Mouse (Mus musculus) neural tube, embryonic 10.5 days (tissue): ENCODE results near the gene Kcnk18.

Experiments
- DNase-seq: peaks from one replicate; pipeline ENCODE4 v3.0.0-alpha.2; 2017; ENCODE audit warnings: low spot score; ENCODE audit errors: extremely low spot score

The Kcnk18 gene

DNA sequence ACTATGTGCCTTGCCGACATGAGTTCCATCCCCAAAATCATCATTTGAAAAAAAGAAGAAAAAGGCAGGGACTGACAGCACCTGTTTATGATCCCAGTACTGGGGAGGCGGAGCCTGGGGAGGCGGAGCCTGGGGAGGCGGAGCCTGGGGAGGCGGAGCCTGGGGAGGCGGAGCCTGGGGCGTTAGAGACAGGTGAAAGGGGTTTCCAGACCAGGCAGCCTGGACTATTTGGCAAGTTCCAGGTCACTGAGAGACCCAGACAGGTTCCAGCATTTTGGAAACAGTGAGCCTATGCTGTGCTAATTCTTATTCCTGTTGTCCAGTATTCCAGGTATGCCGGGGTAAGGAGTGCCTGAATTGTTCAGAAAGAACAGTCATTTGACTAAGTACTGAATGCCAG is at the start of gene Kcnk18:
Gene Kcnk18 (plus strand): TSS at position 224 of the 400 bp plus-strand sequence.
- DNase-seq, result no peak

DNA sequence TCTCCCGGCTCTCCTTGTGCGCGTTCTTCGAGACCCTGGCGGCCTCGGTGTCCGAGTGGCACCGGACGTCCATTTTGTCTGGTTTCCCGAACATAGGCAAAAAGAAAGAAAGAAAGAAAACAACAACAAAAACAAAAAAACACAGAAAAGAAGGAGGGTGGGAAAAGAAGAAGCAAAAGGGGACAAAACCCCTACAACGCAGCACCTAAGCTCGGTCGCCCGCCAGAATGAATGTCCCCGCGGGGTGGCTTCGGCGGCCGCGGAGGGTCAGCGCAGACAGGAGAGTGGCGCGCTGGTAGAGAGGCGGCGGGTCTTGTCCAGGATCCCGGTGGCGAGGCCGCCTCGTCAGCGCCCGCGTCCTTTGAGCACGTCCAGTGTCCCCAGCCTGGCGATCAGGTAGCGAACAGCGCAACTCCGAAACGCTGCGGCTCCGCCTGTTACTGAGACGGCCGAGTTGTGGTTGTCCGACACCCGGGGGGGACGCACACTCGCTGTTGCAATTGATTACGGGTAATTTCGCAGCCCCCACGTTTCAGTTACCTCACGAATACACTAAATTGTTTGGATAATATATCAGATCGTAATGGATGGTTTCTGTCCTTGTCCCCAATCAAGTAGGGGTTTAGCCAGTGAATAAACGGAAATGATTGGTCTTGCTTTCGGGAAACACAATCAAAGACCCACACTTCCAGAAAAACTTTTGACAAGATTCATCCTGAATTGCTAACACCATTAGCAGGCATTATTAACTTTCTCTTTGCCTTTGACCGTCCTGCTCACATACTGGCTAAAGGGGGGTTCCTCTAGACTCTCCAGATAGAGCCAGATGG is 48.9 kb upstream of the Kcnk18 start, which contains the start of gene Vax1:
Gene Vax1 (minus strand): TSS at position 121 of the 830 bp plus-strand sequence.
- DNase-seq, result peak; percentile 67

DNA sequence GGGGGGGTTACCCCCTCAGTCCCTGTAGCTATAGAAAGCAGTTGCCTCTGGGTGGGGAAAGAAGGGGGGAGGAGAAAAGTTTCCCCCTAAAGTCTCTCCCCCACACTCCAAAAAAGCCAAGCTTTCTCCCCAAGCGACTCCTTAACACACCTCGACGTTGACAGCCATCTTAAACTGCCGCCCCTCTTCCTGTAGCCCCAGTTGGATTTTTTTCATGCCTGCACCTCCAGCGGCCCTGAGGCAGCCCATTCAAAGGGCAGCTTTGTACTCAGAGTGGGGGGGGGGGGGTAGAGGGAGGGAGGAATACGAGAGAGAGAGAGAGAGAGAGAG is 48.3 kb upstream of the Kcnk18 start:
- DNase-seq, result peak; percentile 44

DNA sequence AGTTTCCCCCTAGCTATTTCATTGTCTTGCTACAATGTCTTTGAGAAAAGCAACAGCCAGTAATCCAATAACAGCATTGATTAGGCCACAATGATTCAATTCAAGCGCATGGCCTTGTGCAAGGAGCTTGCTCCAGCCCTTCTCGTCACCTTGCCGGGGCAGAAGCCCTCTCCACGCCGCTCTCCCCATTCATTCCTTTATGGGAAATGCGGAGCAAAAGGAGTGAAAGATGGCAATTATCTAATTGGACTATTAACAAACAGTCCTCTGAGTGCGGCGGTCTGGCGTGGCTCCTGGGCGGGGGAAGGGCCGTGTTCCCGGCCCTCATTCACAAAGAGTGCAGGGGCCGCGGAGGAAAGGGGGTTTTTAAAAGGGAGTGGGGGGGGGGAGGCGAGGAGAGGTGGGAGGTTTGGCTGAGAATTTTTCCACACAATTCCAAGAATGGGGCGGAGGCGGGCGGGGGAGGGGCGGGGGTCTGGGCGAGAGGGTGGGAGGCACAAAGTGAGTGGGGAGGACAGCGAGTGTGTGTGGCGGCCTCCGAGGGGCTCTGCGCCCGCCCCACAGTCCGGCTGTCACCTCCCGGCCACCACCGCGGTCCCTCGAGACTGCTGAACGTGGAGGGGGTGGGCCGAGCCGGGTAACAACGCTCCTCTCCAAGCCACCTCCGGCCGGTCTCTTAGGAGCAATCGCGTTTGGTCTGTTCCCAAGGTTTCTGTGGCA is 47.7 kb upstream of the Kcnk18 start:
- peak; percentile 55 for DNase-seq

DNA sequence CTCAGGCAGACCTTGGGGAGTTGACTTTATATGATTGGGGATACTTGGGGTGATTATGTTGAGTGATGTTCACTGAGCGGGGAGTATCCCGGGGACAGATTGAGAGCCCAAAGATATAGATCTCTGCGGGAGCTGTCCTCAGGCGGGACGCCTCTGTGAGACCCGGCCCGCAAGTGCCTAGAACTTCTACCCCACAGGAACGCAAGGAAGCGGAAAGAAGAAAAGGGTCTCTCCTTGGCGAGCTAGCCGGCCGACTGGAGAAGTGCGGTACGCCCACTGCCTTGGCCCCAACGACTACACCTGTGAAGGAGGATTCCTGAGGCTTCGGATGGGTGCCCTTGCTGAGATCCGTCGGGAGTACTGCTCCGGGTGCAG is 47.2 kb upstream of the Kcnk18 start:
- DNase-seq, result peak; percentile 53

DNA sequence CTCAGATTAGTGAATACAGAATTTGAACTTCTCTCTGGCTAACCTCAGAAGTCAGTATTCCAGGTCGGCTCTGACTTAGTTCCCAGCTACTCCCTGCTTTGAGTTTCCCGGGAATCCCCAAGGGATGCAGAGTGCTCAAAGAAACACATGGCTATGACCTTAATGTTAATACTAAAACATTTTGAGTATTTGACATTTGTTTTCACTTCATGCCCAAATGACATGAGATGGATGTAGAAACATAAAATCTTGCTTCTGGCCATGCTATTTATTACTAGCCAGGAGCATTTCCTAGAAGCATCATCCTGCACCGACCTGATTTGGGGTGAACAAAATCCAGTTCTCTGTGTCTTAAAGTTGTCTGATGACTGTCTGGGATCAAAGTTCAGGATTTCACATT is 46.2 kb upstream of the Kcnk18 start:
- no peak for DNase-seq

DNA sequence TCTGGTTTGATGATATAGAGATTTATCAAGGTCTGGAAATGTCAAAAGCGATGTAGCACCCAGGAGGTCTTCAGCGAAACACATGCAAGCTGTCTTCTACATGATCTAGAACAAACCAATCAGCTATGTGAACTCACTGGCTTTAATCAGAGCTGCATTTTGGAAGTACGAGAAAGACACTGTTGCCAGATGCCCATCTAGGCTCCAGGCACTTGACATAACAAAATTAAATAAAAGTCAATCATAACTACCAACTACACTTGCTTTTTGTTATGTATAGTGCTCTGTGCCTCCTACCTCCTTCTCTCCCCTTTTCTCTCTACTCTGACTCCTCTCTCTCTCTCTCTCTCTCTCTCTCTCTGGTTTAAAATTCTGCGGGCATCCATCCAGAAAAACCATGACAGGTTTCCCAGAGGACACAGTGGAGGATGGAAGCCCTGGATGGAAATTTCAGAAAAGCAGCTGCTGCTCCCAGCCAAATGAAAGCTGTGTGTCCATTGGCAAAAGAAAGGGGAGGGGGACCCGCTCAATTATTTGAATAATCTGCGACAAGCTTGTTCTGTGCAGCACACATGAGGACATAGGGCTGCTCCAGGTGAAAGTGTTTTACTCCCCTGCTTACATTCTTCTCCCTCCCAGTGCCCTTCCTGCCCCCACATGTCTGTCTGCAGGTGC is 45.5 kb upstream of the Kcnk18 start:
- no peak for DNase-seq

DNA sequence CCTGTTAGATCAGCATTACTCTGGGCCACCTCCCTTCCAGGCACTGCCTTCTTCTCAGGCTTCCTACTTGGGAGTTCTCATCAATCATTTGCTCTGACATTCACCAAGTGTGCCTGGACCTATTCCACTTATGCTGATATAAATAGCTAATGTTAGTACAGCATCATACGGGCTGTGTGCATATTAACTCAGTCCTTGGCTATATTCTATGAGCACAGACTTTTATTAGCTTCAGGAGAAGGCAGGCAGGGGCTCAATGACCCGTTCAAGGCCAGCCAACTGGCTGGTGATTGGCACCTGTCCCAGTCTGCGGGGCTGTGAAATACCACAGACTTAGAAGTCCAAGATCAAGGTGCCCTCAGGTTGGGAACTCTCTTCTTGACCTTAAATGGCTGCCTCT is 35.0 kb upstream of the Kcnk18 start:
- DNase-seq, result no peak

DNA sequence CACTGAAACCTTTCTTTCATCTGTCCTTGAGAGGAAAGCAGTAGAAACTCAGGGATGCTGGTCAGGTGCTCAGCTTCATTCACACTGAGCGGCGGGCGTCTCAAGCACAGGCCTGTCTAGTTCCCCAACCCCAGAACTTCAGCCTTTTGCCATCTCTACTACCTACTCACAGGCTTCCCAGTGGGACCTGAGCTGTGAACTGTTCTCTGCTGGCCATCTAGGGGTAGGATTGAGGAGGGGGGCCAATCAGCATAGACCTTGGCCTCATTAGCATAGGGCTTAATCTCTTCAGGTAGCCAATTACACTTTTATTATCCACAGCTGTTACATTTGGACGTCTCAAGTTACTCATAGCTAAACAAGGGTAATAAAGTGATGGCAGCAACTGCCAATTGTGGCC is 30.0 kb upstream of the Kcnk18 start:
- DNase-seq, result no peak

DNA sequence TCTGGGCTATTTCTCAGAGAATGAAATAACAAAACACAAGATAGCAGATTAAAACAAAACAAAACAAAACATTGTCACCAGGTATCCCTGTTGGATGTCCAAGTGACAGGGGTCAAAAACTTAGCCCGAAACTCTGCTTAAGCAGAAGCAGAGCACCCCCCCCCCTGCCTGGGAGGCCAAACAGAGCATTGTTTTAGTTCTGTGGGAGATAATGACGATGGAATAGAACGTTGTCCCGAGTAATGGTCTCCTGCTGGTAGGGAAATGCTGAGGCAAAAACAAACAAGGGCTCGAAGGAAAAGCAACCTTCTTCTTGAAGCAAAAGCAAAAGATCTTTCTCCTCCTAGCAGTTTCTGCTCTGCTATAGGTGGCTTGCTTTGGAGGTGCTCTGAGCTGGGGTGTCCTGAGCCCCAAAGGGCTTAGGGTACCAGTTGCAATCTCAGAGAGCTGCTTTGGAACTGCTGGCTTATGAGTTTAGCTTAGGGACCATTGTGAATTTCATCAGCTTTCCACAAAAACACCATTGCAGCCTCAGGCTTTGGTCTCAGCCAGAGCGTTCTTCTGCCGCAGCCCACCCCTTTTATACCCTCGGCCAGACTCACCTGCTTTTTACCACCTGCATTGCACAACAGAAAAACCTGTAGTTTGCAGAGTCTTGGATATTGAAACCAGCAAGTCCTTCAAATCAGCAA is 28.4 kb upstream of the Kcnk18 start:
- DNase-seq, result peak; percentile 23

DNA sequence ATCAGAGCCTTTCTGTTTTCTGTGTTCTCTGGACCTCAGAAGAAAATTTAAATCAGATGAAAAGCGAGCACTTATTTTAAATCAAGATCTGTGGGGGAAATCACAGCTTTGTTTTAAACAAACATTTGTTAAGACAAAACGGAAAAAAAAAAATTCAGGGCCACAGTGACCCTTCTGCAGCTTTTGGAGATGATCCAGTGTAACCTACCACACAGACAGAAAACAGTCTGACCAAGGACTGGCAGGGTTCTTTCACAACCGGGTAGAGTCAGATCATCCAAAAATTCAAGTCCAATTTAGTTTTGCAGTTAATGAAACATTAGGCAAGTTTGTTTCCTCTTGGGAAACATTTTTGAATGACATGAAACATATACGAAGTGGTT is 27.9 kb upstream of the Kcnk18 start:
- no peak for DNase-seq

DNA sequence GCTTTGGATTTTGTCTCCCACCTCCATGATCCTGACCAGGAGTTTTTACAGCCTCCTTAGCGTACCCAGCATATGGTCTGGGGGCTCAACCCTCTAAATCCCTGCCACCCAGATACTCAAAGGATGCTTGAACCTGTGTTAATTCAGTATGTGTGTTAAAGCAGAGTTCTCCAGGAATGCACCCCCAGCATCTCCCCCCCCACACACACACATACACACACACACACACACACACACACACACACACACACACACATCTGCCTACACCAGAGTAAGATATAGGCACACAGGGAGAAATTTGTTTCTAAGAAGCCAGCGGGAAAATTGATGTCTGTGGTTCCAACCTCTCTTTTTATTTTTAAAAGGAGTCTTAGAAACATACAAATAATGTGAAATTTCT is 26.5 kb upstream of the Kcnk18 start:
- peak; percentile 35 for DNase-seq

DNA sequence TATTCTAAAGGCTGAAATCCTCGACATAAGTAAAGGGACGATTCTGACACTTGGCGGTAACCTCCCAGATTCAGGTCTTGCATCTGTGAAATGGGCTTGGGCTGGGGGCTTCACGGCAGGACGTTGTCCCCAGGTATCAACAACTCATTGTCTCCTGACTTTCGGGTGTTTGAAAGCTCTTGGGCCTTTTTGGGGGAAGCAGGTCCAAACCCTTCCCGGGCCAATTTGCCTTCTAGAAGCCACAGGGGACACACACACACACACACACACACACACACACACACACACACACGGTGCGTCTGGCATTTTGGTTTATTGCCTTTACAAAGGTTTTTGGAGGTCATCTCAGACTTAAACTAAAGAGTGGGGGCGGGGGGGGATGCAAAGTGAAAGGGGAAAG is 25.6 kb upstream of the Kcnk18 start:
- peak; percentile 50 for DNase-seq

DNA sequence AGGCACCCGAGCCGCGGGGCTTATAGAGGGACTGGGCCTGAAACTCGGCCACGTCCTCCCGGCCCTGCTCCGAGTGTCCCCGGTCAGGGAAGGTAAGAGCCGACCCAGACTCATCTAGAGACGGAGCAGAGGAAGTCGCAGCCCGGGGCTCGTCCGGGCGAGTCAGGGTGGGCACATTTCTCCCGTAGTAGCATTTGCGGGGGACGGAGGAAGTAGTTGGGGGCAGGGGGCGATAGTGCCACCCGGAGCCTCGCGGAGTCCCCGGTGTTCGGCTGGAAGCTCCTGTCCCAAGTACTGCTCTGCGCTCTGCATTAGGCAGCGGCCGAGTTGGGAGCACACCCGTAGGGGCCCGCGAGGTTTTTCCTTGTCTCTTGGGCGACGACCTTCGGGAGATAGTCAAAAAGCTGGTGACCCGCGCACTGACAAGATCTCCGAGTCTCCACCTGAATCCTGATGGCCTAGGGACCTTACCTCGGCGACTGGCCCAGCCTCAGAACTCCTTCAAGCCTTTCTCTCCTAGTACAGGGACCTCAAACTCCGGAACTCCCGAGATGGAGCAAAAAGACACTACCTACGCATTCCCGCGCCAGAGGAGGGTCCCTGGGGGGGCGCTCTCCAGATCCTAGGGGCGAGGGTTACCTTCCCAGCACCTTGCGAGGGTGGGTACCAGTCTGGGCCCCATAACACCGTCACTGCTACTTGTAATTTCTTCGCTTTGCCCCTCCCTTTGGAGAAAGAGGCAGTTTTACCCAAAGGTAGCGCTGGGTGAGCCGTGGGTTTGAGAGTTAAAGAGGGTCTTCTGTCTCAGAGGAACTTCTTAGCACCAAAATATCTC is 24.8 kb upstream of the Kcnk18 start:
- peak; percentile 80 for DNase-seq

DNA sequence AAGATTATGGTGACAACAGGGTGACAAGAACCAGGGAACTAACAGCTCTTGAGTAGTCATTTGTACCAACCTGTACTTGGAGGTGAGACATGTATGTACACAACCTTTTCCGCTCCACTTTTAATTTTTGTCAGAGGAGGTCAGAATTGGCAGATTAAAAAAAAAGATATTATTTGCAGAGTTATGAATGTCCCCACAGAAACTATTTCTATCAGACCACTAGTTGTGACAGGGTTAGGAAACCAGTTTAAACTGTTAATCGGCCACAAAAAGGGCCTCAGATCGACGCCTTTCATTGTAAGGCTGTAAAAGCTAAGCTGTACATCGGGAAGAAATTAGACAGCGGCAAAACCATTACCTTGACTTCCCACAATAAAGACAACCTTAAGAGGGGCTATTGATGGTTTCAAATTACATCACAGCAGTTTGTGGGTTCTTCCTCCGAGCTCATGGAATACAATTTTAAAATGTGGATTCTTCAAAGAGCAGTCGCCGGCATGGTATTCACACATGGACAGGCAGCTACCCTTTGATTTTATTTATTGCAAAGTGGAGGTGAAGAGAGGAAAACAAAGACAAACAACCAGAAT is 23.7 kb upstream of the Kcnk18 start:
- DNase-seq, result no peak

DNA sequence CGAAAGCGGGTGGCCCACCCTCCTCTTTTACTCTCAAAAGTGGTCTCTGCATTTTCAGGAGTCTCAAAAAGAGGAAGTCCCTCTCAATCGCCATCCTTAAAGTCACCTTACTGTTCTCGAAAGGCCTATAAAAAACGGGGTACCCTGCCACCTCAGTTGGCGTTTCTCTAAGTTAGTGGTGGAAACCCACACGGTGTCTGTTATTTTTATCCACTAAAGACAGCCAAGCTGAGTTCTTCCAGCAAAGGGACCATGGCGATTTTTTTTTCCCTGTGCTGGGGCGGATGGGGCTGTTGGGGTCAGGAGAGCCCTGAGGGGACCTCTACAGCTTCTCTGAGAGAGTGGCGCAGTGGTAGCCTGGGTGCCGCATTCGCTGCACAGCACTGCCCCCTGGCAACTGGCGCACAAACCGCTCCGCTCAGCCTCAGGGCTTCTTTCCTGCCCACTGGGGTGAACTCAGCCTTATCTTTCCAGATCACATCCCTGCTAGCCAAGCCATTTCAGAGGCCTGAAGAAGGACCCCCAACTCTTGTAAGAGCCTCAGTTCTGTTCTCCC is 22.8 kb upstream of the Kcnk18 start:
- peak; percentile 63 for DNase-seq

DNA sequence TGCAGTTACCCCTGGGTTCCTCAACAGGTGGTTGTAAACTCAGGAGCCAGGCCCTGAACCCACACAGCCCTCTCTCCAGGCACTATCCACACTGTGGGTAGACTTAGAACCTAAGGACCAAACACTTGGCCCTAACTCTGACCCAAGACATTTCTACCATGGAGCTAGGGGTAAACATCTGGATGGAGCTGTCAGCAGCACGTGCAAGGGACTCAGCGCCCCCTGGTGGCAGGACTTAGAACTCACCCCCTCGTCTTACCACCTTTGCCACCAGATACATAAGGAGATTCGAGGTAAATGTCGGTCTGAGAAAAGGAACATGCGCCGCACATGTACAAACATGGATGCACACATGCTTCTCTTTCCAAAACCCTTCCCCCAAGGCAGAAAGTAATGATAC is 20.9 kb upstream of the Kcnk18 start:
- peak; percentile 54 for DNase-seq

DNA sequence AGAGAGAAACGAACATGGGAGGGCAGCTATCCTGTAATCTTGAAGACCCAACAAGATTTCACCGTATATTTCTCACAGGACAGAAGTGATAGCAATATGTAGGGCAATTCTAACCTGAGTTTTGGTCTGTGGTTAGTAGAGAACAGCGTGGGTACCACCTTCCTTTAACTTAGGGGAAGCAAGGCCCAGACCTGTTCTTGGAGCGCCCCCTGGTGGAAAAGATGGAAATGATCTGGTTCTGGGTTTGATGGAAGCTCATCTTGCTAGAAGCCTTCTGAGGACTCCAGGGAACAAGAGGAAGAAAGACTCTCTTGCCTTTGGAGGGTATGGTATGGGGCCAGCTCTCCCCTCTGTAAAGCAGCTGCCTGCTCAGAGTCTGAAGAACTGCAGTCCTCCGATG is 10.5 kb upstream of the Kcnk18 start:
- peak; percentile 78 for DNase-seq

DNA sequence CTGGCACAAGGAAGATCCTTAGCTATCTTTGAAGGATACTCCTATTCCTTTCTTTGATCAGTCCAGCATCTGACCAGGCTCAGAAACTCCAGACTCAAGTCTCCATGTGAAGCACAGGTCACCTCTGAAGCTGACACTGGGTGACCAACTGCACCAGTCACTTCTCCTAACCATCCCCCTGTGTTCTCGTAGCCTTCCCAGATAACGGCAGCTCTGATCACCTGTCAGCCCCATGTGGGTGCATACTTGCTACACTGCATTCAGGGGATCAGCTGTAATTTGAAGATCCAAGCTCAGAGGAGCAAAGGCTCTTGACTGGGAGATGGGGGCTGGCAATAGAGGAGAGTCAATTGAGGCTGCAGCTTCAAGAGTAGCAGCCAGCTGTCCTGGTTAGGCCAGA is 10.0 kb upstream of the Kcnk18 start:
- DNase-seq, result no peak

DNA sequence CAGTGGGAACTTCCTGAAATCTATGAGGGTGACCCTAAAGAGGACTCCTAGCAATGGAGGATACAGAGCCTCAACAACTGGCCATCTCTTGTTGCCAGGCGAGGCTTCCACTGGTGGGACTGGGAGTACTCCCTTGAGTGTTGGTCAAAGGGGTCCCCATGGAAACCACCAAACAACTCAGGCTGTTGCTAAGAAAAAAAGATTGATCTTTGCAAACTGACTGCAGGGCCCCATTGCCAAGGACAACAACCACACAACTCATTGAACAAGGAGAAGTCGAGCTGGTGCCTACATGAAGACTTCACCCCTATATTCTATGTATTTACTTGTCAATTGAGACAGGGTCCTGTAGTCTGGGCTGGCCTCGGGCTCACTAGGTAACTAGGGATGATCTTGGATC is 2.1 kb upstream of the Kcnk18 start:
- no peak for DNase-seq
